Mouse (Mus musculus) adrenal gland, postnatal 10 days (tissue): ENCODE measurements around the gene Sulf2. TPM values are rescaled to one million over a fixed set of nuclear protein-coding genes. Genes with fewer than 3 reads are reported as not detected.

Experiments
- DNase-seq: peaks from one replicate; pipeline ENCODE4 v3.0.0; 2021; ENCODE audit warnings: mixed read lengths
- total RNA-seq, 2 experiments: library from RNA; stranded (reverse); gene quantifications; 2 replicates each; pipeline ENCODE4 v1.2.3; 2021

Gene Sulf2
- total RNA-seq, 2 experiments from 2014 or later, result 54.5 to 62.8 TPM

DNA sequence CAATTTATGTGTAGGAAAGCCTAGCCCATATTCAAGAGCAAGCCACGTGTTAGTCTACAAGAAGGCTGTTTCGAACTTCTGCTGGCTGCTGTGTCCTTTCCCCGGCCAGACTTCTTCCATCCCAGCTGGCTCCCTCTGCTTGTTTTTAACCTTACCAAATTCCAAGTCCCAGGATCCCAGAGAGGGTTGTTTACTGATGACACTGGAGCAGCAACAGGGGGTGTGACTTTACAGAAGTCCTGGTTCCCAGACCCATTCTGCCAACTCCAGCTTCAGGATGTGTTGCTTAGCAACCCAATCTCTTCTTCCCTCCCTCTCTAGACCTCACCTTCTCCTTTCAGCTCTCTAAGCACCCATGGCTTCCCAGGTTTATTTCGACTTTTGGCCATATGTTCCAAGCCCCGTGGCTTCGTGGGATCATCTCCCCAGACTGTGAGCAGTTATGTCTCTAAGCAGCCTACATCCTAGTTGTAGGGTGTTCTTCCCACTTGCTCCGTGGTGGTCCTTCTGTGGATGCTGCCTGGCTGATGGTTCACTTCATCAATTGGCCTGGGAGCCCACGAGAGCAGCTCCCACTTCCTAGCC, 20.2 kb upstream of the Sulf2 start:
- no peak for DNase-seq

DNA sequence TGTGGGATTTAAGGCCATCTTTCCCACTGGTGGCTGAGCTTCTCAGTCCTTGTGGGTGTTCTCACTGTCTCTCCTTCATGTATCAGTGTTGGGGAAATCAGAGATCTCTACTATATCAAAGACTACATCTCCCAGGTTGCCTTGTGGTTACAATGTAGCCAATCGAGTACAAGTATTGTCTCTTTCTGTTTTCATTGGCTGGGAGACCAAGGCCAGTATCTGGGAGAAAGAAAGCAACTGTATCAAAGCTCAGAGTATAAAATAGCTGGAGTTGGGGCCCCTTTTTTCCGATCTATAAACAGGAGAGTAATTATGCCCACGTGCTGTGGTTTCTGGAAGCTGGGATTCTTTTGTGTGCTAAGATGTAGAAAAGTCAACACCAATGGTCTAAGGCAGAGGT, 19.7 kb upstream of the Sulf2 start:
- no peak for DNase-seq

DNA sequence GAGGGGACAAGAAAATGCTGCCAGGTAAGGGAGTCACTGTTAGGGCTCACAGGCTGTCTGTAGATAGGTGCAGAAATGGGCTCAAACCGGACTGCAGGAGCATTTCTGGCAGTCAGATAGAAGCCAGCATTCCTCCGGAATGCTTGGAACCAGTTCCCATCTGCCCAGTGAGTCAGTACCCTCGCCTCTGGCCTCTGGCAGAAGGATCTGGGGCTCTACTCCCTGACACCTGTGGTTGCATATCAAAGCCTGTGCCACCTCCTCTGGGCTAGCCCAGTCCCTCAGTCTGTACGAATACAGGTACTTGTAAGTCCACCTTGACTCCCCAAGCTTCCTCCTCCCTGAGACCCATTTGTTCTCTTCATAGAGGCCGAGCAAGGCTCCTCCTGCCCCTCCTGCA, 17.7 kb upstream of the Sulf2 start:
- DNase-seq, result no peak

DNA sequence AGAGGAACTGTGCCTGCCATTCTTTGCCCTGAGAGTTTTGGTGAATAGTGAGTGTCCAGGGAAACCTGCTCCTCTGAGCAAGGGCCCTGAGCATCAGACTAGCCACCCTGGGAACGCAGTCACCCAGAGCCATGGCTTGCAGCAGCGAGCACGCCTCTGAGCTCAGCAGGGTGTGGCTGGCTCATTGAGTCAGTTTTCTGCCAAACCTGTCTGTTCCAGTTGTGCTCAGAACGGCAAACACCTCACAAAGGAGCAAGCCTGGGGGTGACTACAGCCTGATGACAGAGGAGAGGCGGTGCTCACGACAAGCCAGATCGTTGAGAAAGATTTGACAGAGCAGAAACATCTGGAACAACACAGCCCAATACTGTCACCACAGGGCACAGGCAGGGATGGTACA, 14.7 kb upstream of the Sulf2 start:
- DNase-seq, result no peak

DNA sequence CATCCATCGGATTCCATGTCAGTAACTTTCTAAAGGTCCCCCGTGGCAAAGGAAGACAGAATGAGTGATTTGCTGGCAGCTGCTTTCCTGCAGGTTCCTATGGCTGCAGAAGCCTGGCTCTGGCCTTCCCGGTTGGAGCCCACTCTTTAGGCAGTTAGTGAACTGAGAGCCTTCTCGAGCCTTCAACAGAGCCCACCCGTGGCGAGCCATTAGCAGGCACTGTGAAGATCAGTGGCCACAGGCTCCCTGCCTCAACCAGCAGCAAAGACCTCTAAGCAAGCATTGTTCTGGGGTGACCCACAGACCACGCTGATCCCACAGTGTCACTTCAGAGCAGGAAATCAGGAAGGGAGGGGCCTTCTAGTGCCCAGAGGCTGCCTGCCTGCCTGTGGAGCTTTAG, 13.4 kb upstream of the Sulf2 start:
- no peak for DNase-seq

DNA sequence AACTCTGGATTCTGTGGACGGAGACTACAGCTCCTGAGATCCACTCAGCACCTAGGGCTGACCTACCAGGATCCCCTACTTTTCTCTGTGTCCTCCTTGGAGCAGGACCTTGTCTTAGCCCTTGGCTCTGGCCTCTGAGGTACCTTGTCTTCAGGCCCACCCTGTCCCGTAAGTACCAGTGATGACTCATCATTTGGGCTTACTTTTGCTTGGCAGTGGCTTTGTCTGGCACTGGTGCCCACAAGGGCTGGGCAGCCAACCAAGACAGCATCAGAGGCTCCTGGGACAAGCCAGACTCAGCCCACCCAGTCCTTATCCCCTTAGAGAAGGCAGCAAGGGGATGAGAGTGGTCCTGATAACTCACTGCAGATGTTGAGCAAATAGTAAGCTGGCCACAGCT, 11.9 kb upstream of the Sulf2 start:
- DNase-seq, result no peak

DNA sequence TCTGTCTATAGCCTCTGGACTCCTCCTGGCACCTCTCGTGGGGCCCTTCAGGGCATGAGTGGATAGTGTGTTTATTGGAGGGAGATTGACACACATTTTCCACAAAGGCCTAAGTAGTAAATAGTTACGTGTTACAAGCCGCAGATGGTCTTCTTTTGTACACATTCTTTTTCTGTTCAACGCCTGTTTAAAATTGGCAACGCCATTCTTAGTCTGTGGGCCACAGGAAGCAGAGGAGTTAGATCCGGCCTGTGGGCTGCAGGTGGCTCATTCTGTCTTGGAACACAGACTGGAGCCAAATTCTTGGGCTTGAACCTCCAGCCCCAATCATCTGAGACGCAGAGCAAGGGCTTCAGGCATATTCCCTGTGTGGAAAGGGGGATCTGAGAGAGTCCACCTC, 9.9 kb upstream of the Sulf2 start:
- DNase-seq, result no peak

DNA sequence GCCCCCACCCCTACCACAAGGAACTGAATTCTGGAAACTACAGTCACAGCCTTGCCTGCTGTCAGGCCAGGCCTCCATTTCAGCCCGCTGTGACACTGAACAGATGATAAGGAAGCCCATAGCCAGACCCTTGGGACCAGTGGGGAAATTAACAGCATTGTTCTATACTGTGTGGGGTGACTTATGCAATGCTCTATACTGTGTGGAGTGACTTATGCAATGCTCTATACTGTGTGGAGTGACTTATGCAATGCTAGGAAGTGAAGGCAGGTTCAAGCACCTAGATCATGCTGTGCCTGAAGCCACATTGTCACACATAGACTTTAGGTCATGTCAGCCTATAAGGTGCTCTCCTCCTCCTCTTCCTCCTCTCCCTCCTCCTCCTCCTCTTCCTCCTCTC, 9.1 kb upstream of the Sulf2 start:
- no peak for DNase-seq

DNA sequence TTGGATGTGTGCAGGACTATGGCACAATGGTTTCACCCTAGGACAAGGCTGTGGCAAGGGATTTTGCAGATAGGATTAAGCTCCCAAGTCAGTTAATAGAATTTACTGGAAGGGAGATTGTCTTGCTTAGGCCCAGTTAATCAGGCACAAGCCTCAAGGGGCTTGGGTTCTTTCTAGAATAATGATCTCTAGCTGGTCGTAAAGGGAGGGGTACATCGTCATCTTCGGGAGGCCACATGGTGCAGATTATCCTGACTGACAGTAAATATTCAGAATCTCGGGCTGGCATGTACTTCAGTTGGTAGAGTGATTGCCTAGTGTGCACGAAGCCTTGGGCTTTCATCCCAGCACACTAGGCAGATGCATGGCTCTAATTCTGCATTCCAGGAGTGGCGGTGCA, 8.5 kb upstream of the Sulf2 start:
- DNase-seq, result no peak

DNA sequence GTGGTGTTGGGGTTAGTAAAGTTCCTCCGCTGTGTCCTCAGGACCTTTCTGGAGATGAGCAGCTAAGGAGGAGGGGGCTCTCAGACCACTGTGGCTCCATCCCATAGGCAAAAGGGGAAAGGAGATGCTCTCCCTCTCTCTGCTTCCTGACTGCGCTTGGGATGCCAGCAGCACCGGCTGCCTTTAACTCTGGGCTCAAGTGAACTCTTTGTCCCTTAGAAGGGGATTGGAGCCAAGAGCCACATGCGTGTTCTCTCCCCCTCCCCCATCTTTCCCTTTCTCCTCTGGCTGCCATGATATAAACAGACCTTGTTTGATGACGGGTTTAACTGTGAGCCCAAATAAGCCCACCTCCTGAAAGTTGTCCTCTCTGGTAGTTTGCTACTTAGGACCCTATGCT, 7.8 kb upstream of the Sulf2 start:
- no peak for DNase-seq

DNA sequence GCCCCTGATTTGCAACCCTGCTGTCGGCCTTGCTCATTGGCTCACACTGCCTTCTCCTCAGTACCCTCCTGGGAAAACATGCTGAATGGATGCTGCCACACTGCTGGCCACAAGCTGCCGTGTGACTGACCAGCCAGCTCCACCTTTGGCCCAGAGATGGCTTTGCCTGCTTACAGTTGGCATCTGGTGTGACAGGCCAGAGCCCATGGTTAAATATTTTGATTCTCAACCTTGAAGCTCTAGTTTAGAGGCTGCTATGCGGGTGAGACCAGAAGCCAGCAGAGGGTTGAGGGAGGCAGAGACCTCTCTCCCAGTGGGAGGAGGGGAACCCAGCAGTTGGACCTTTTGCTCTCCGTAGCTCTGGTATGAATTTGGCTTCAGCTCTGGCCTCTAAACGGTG, 6.7 kb upstream of the Sulf2 start:
- DNase-seq, result peak; percentile 37

DNA sequence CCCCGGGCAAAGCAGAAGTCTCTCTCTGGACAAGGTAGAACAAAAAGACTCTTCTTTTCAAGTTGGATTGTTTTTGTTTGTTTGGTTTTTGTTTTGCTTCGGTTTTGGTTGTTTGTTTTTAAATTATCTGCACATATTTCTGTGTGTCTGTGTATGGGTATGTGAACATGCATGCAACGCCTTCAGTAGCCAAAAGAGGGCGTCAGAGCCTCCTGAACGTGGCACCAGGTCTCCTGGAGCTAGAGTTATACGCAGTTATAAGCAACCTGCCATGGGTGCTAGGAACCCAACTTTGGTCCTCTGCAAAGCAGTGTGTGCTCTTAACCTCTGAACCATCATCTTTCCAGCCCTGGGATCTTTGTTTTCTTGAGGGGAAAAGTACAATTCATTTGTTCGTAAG, 3.8 kb upstream of the Sulf2 start:
- no peak for DNase-seq

DNA sequence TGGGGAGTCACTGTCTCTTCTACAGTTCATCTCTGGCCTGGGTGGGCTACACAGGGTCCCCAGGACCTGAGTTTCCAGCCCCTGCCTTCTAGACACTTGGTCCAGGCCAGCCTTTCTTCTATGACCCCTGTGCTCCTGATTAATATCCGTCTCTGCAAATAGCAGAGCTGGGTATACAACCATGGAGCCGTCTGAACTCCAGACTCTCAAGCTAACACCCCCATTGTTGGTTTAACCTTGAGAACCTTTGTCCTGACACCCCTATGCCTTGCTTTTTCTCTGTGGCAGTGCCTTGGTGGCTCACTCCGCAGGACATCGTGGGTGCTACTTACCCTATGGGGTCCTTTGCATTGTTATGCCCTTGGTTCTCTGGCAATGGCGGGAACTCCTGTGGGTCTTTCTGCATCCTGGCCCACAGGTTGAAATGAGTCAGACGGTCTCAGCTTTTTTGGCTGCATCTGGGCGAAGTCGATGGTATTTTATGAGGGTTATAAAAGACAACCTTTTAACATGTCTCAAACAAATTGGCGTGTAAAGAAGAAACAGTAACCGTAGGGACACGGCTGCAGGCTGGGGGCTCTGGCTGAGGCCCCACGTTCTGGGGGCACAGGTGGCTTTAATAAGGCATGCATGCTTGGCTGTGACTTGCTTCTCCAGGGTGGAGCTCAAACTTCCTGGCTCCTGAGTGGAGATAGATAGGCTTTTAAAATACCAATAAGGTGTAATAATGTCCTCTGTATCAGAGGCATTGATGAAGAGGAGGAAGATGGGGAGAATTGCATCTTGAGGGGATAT, 2.5 kb upstream of the Sulf2 start:
- no peak for DNase-seq

DNA sequence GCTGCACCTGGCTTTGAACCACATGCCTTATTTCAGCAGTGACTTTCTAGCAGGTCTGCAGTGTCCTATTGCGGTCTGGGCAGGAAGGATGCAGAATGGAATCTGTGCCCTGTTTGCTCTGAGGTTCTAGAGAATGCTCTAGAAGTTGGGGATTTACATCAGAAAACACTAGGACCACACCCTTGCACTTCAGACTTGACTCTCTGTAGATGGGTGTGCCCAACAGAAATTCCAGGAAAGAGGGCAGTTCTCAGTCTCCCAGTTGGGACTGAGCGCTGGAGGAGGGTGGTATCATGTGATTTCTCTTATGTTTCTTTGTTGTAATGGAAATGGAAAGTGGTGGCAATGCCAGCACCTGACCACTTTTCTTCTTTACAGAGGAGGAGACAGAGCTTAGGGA, 1.7 kb upstream of the Sulf2 start:
- no peak for DNase-seq

DNA sequence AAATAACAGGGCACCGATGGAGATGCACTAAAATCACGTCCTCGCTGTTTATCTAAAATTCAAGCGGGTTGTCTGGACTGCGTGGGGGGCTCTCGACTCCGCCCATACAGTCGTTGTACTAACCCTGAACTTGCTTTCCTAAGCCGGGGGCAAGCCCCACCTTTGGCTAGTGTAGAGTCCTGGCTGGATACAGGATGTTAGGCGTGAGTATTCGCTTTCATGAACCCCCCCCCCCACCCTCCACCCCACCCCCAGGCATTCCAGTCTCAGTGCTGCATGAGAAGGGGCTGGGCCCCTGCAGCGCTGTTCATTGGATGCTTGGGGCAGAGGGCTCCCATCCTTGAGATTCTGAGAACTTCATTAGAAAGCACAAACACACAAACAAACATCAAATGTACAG, 659 bp upstream of the Sulf2 start:
- DNase-seq, result no peak

DNA sequence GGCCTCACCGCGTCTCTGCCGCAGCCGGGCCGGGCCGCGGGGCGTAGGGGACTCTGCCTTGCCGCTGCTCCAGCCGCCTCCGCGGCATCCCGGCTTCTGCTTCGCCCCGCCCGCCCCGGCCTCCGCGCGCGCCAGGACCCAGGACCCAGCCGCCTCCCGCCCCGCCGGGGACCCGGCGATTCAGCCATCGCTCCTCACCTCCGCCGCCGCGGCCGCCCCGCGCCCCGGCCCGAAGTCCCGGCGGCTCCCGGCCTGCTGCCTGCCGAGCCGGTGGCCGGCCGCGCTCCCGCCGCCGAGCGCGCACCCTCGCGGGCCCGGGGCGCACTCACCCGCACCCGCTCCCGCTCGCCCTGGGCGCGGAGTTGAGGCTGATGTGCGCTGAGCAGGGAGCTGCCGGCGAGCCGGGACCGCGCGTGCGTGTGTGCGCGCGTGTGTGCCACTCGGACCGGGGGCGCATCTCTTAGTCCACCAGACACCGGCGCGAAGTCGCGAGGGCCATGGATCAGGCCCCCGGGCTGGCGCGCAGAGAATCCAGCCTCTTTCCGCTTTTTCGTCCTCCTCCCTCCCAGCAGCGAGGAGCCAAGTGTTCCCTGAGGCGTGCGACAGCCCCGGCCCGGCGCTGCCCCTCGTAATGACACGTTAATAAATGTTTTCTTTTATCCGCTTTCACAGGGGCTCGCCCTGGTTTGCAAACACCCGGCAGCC, 562 bp downstream of the Sulf2 start:
- peak; percentile 72 for DNase-seq

DNA sequence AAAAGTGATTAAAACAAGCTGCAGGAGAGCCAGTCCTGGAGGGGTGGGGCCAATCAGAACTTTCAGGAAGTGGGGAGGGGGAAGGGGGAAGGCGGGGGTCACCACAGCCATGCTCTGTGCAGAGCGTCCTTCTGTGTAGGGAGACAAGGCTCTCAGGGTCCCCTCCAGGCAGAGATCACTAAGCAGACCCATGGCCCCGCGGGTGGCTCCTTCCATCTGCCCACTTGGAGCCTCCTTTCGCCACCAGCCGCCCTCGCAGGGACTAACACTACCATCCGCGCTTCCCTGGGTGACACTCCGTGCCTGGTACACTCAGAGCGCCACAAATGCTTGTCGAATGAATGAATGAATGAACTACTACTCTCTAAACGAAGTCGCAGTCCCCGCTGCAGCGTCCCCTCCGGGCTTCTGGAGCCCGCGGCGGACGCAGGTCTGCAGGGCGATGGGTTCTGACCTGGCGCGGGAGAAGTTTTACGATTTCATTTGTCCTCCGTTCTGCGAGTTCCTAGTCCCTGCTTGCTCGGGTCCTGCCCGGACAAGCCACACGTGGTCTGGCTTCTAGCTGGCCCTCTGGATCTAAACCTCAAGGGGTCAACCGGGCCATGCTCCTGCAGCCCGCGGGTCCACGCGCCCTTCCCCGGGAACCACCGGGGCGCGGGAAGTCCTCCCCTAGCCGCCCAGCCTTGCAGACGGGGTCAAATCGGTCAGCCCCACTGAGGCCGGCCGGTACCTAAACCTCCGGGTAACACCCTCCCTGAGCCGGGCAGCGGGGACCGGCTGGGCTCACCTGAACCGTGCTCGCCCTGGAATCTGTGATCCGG, 1.4 kb downstream of the Sulf2 start:
- DNase-seq, result peak; percentile 43

DNA sequence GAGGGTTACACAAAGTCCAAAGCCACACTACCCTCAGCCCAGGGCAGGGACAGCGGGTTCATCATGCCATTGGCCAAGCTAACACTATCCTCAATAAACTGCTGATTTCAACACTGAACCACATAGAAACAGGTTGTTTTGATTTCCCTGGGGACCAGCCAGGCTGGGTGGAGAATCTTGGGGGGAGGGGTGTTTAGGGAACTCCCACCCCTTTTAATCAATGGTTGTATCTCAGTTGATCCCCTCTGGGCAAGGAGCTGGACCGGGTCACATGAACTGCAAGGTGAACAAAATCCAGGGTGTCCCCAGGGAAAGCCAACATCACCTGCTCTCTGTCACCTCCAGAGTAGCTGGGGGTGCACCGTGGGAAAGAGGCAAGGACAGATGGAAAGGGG, 2.1 kb downstream of the Sulf2 start:
- DNase-seq, result peak; percentile 25

DNA sequence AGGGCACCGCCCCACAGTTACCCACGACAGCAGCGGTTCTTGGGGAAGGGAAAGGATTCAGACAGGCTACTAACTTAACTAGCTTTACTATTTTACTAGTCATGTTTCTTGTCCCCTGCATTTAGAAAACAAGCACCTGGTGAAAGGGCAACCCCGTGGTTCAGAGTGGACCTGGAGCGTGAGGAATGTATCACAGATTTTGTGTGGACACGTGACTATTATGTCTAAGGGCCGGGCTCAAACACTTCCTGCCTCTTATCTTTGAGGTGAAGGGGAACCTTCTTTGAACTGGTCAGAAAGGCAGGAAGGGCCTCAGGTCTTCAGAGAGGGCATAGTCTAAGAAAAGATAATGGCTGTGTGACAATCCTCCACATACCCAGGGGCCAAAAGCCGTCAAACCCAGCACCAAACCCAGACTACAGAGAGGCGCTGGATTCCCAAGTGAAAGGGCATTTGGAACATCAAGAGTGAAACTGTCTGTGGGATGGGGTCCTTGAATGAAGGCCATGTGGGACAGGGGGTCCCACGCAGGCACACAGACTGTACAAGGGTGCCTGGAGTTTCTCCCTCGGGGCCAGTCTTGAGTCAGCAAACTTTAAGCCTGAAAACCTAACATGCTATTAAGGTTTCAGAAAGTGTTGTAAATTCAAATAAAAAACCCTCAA, 2.6 kb downstream of the Sulf2 start:
- no peak for DNase-seq

DNA sequence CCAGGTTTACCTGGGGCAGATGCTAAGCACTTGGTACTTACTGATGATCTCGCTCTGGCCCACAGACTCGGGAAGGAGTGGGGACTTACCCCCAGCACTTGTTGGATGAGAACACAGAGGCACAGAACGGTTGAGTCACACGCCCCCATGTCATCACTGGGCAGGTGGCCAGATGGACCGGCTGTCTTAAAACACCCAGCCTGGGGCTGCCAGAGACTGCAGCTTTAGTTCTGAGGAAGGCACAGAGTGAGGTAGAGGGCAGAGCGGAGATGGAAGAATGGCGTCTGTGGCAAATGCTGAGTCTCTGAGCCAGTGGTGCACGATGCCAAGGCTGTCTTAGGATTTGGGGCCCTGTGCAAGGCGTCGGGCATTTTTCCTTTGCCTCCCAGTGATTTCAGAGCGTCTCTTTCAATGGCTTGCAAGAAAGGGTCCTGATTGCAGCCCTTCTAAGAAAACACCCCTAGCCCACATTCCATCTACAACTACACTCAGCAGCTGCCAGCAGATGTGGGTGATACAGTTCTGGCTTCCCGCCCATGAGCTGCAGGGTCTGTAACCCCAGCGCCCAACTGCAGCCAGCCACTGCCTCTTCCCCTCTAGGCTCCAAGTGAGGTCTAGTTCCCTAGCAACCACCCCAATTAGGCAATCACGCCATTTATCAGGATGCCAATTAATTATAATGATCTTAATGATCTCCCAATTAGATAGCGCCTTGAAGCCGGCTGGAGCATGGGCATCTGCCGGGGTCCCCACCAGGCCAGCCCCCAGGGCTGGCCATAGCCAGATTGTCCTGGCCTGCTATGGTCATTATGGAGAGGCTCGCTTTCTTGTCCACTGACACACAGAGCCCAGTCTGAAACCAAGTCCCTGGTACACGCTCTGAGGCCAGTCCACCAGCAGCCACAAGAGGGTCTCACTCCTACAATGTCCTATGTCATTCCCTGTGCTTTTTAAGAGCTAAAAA, 3.7 kb downstream of the Sulf2 start:
- peak; percentile 92 for DNase-seq

DNA sequence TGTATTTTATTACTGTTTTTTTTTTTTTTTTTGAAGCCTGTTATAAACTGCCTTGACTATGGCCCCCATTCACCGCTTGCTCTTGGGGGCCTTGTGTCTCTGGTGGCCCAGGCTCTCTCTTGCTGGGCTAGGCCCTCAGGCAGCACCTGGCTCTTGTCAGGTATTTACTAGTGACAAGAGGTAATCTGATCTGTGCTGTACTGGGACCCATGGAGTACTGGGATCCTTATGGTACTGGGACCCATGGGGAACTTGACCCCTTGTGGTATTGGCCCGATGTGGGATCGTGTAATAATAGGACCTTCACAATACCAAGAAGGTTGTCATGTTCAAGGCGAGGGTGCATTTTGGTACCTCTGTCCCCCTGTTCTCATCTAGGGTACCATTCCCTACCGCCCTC, 4.9 kb downstream of the Sulf2 start:
- no peak for DNase-seq
